Mouse (Mus musculus) limb, embryonic 11.5 days (tissue): Measurements from ENCODE around the gene Tiam1. TPM values are rescaled to one million over a fixed set of nuclear protein-coding genes. Genes with fewer than 3 reads are reported as not detected.
A peak's percentile ranks its signal among the peaks of the same experiment; 100 is the strongest.

Experiments
- ATAC-seq: fragments of 200-750 bp; cut with Nextera tagmentation; 2 replicates; pipeline ENCODE4 v1.8.0; 2017; ENCODE audit warnings: low read depth; ENCODE audit not compliant: insufficient number of reproducible peaks, low FRiP score, low TSS enrichment
- DNase-seq: peaks from one replicate; pipeline ENCODE4 v3.0.0-alpha.2; 2015; ENCODE audit warnings: low spot score
- H3K27ac ChIP-seq: fragments of 300-500 bp; sonication (generic); replicated peaks from 2 replicates; pipeline ENCODE4 v1.5.1; 2014; ENCODE audit warnings: low read depth, mild to moderate bottlenecking, low read length
- H3K27me3 ChIP-seq: fragments of 300-500 bp; sonication (generic); 2 replicates; pipeline ENCODE4 v1.6.1; 2014; ENCODE audit warnings: mild to moderate bottlenecking, low read length, mixed read lengths; ENCODE audit not compliant: control insufficient read depth, insufficient read depth
- H3K36me3 ChIP-seq: fragments of 300-500 bp; sonication (generic); 2 replicates; pipeline ENCODE4 v1.6.1; 2014; ENCODE audit warnings: mild to moderate bottlenecking, low read length, moderate library complexity, mixed read lengths; ENCODE audit not compliant: control insufficient read depth, insufficient read depth
- H3K4me1 ChIP-seq: fragments of 300-500 bp; sonication (generic); 2 replicates; pipeline ENCODE4 v1.6.1; 2014; ENCODE audit warnings: low read length, mixed read lengths; ENCODE audit not compliant: control insufficient read depth, insufficient read depth
- H3K4me2 ChIP-seq: fragments of 300-500 bp; sonication (generic); 2 replicates; pipeline ENCODE4 v1.6.1; 2014; ENCODE audit warnings: low read depth, mild to moderate bottlenecking, moderate library complexity; ENCODE audit not compliant: severe bottlenecking
- H3K4me3 ChIP-seq: fragments of 300-500 bp; sonication (generic); 2 replicates; pipeline ENCODE4 v1.5.1; 2014; ENCODE audit warnings: low read depth, low read length
- H3K9ac ChIP-seq: fragments of 300-500 bp; sonication (generic); 2 replicates; pipeline ENCODE4 v1.6.1; 2014; ENCODE audit warnings: mild to moderate bottlenecking, low read length
- H3K9me3 ChIP-seq: fragments of 300-500 bp; sonication (generic); 2 replicates; pipeline ENCODE4 v1.6.1; 2016; ENCODE audit warnings: low read length; ENCODE audit not compliant: control insufficient read depth
- WGBS: fragments of 180-500 bp; shearing (Covaris S2); extraction: QIAGEN DNeasy Blood & Tissue Kit; methylation state at CpG from one replicate; pipeline ENCODE4 v1.1.7; 2014; 5-methylcytosine and 5-hydroxymethylcytosine counted together
- polyA plus RNA-seq: library from polyadenylated mRNA; unstranded; fragments of >200 nt; fragmentation: Nextera tagmentation; extraction: Ambion mirVana; gene quantifications from 2 replicates; pipeline ENCODE4 v1.2.1, GENCODE M21; 2014

The Tiam1 gene
- polyA plus RNA-seq, 1 experiment from 2014 or later, result 53.3 TPM

DNA sequence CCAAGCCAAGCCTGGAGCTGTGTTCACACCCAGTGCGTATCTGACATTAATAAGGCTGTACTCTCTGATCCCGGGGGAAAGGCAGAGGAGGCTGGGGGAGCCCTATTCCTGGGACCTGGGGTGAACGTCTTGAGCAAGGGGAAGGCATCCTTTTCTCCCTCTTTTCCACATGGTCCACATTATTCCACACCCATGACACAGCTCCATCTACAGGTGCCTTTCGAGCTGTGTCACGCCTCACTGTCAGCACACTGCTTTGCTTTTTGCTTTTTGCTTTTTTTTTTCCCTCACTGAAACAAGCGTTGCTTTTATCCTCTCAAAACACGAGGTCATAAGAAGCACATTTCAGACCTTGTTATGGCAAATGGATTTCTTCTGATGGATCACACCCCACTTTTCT is 11.5 kb upstream of the Tiam1 start:
- Histone ChIP-seq H3K4me1 (no peaks in the 10 kb centered on the region), H3K27me3 (no peaks in the 10 kb centered on the region), H3K9me3 (no peaks in the 10 kb centered on the region), H3K9ac (no peak overlapping the region), H3K4me2 (no peak overlapping the region), H3K36me3 (no peaks in the 10 kb centered on the region), H3K27ac (no peak overlapping the region), H3K4me3 (no peak overlapping the region)
- DNase-seq (no peak), ATAC-seq (no peak)
- WGBS, result 61% methylated on average over 7 of the region's 7 CpGs

DNA sequence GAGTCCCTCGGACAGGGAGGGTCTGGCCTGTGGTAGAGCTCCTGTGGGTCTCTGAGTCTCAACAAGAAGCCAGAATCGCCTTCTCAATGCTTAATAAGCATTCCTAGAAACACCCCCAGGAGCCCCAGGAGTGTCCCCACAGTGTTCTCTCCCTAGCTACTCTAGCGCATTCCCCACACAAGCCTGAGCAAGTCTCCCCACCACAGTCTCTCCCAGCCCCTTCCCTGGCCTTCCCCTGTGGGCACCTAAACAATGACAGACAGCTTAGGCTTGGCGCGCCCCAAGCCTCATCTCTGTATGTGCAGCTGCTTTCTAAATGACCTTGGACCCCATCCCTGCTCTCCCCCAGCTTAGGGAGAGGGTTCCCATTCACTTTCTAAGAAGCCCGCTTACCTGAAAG is 7.3 kb upstream of the Tiam1 start:
- no peaks in the 10 kb centered on the region for H3K36me3 ChIP-seq
- no peak for ATAC-seq
- 86% methylated on average over 6 of the region's 6 CpGs for WGBS
- DNase-seq, result no peak
- no peaks in the 10 kb centered on the region for H3K4me1 ChIP-seq
- H3K4me2 ChIP-seq, result no peak overlapping the region
- no peaks in the 10 kb centered on the region for H3K9me3 ChIP-seq
- no peaks in the 10 kb centered on the region for H3K27me3 ChIP-seq
- no peak overlapping the region for H3K4me3 ChIP-seq
- no peak overlapping the region for H3K9ac ChIP-seq
- no peak overlapping the region for H3K27ac ChIP-seq

DNA sequence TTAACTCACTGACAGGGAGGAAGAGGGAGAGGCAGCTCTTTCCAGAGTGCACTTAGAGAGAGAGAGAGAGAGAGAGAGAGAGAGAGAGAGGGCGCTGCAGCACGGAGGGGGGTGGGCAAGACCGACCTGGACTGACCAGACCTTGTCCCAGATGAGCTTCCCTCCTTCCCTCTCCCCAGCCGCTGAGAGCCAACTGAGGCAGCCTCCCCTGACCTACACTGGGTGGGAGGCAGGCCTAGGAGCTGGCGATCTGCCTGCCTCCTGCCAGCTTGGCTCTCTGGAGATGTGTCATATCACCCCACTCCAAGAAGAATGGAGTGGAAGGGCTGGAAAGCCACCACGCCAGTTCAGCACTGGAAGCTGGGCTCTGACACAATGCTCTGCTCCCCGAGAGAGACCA is 6.6 kb upstream of the Tiam1 start:
- Histone ChIP-seq H3K4me2 (no peak overlapping the region), H3K9me3 (no peaks in the 10 kb centered on the region), H3K36me3 (no peaks in the 10 kb centered on the region), H3K4me1 (no peaks in the 10 kb centered on the region), H3K9ac (no peak overlapping the region), H3K27ac (no peak overlapping the region), H3K4me3 (no peak overlapping the region), H3K27me3 (no peaks in the 10 kb centered on the region)
- 49% methylated on average over 7 of the region's 7 CpGs for WGBS
- DNase-seq (no peak), ATAC-seq (no peak)

DNA sequence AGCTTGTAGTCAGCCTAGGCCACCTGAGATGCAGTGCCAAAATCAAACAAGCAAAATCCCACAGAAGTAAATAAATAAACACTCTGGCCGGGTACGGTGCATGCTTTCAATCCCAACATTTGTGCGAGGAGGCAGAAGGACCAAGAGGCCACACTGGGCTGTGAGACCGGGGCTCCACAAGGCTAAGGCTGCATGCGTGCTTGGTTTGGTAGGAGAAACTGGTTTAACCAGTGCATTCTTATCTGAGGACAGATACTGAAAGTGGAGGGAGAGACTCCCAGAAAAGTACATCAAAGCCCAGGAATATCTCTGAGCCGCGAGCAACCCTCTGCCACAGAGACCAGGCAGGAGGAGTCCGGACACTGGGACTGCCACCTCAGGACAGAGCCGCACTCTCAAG is 5.8 kb upstream of the Tiam1 start:
- Histone ChIP-seq H3K36me3 (no peaks in the 10 kb centered on the region), H3K4me2 (no peak overlapping the region), H3K9me3 (no peaks in the 10 kb centered on the region), H3K9ac (no peak overlapping the region), H3K4me3 (no peak overlapping the region), H3K27me3 (no peaks in the 10 kb centered on the region), H3K27ac (no peak overlapping the region), H3K4me1 (peaks cover 6% of the 10 kb centered on the region; the same call in 1 of the 2 replicates)
- 76% methylated on average over 9 of the region's 9 CpGs for WGBS
- DNase-seq (no peak), ATAC-seq (no peak)

DNA sequence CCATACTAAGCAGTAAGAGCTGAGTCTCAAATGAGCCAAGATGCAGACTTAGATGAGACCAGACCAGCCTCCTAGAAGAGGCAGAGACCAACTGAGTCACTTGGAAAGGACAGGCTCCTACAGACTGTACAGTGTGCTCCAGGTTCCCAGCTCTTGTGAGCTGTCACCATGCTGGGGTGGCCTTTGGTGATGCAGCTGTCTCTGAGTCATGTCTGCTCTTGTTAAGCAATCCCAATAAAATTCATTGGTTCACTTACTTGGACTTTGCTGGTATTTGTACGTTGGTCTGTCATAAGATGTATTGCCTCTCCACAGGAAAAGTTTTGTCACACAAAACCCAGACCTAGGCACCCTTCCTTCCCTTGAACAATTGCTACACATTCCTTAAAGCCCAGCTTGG is 1.7 kb upstream of the Tiam1 start:
- Histone ChIP-seq H3K9me3 (no peaks in the 10 kb centered on the region), H3K9ac (no peak overlapping the region), H3K4me2 (peak overlapping the region; percentile 92; the same call in 1 of the 2 replicates), H3K4me1 (peaks cover 20% of the 10 kb centered on the region), H3K36me3 (no peaks in the 10 kb centered on the region), H3K27ac (no peak overlapping the region), H3K4me3 (no peak overlapping the region), H3K27me3 (no peaks in the 10 kb centered on the region)
- WGBS, result 93% methylated on average over 1 of the region's 1 CpGs
- ATAC-seq (no peak), DNase-seq (no peak)

DNA sequence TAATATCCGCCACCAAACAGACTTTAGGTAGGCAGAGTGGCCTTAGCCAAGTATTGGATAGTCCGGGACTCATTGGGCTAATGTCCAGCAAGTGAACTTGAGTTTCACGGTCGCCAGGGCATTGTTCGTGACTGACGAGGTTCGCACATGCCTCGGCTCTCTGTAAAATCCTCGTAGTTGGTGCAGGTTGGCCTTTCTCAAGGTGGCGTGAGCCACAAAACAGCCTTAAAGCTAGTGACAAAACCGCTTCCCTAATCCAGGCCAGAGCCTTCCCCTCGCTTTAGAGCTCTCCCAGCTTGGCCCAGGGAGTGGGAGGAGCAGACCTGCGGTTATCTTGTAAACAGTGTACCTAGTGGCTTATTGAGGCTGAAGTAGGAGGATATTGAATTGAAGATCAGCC is 972 bp upstream of the Tiam1 start:
- H3K4me1 ChIP-seq, result peaks cover 27% of the 10 kb centered on the region
- 11% methylated on average over 13 of the region's 13 CpGs for WGBS
- no peak for ATAC-seq
- peak overlapping the region; percentile 93 for H3K9ac ChIP-seq
- H3K4me3 ChIP-seq, result peak overlapping the region; percentile 69
- H3K9me3 ChIP-seq, result no peaks in the 10 kb centered on the region
- no peaks in the 10 kb centered on the region for H3K36me3 ChIP-seq
- H3K4me2 ChIP-seq, result peak overlapping the region; percentile 92
- H3K27me3 ChIP-seq, result no peaks in the 10 kb centered on the region
- DNase-seq, result peak; percentile 58
- peak overlapping the region; percentile 47 for H3K27ac ChIP-seq

DNA sequence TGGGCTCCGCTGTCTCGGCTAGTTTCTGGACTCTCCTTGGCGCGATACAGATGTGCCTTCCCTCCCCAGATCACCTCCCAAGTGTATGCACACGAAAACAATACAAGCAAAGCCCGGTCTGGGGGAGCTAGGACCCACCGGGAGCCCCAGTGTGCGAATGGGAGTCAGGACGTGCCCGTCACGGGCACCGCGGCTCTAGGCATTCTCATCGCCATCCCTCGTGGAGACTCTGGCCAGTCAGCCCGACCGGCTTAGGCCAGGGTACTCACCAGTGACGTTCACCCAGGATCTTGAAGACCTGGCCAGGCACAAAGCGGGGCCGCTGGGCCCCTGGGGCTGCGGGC is 181 bp downstream of the Tiam1 start:
- DNase-seq (no peak), ATAC-seq (peak; percentile 50; the same call in 1 of the 2 replicates)
- Histone ChIP-seq H3K27ac (peak overlapping the region; percentile 93), H3K9me3 (no peaks in the 10 kb centered on the region), H3K4me2 (peak overlapping the region; percentile 92), H3K4me1 (peaks cover 28% of the 10 kb centered on the region), H3K4me3 (peak overlapping the region; percentile 69), H3K27me3 (no peaks in the 10 kb centered on the region), H3K9ac (peak overlapping the region; percentile 93), H3K36me3 (no peaks in the 10 kb centered on the region)
- 0% methylated on average over 21 of the region's 21 CpGs for WGBS

DNA sequence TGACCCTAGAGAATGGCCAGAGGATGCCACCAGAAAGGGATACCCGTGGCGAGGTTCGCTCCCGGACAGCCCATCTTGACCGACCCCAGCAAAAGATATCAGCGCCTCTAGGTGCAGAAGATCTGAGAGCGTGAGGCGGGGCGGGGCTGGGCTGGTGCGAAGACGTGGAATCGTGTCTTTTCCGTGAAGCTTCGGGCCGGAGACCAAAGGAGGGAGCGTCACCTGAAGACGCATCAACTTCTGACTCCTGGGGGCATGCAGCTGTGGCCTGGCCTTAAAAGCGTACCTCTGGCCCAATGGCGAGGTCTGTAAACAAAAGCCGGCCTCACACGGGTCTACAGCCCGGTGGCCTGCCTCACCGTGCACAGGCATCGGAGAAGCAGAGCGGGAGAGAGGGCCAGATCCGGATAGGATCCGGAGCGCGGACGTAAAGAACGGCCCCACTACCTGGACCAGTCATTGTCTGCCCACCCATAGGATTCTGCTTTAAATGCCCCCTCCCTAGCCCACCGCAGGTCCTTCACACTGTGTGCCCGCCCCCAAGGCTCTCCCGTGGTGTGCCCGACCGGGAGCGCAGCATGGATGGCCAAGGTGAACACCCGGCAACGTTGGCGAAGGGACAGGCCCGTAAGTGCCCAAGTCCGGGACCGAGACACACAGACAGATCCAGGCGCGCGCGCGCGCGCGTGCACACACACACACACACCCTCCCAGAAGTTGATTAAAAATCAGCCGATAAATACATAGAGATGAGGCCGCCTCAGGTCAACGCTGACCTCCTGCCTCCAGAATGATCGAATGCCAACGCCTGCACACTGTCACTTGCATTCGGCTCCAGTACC is 774 bp downstream of the Tiam1 start:
- peak; percentile 78 for DNase-seq
- Histone ChIP-seq H3K27me3 (no peaks in the 10 kb centered on the region), H3K27ac (peak overlapping the region; percentile 93), H3K4me3 (peak overlapping the region; percentile 69), H3K9ac (peak overlapping the region; percentile 93), H3K36me3 (no peaks in the 10 kb centered on the region; the same call in 1 of the 2 replicates), H3K4me1 (peaks cover 34% of the 10 kb centered on the region), H3K9me3 (no peaks in the 10 kb centered on the region), H3K4me2 (peak overlapping the region; percentile 92)
- WGBS, result under 1% methylated on average over 57 of the region's 57 CpGs
- ATAC-seq, result peak; percentile 2; the same call in 1 of the 2 replicates
